Mouse (Mus musculus) lung, postnatal 0 days (tissue): ENCODE results near the gene Snx9. TPM values are rescaled to one million over a fixed set of nuclear protein-coding genes. Genes with fewer than 3 reads are reported as not detected.

Experiments
- ATAC-seq: fragments of 200-750 bp; cut with Nextera tagmentation; 2 replicates; pipeline ENCODE4 v1.8.0; 2017; ENCODE audit warnings: moderate library complexity
- DNase-seq: peaks from one replicate; pipeline ENCODE4 v3.0.0-alpha.2; 2016; ENCODE audit warnings: low spot score
- H3K27ac ChIP-seq: fragments of 300-500 bp; sonication (generic); 2 replicates; pipeline ENCODE4 v1.5.1; 2014; ENCODE audit warnings: antibody characterized with exemption, mild to moderate bottlenecking, low read length, mixed read lengths
- H3K27me3 ChIP-seq: fragments of 300-500 bp; sonication (generic); replicated peaks from 2 replicates; pipeline ENCODE4 v1.6.1; 2014; ENCODE audit warnings: low read length, mixed read lengths; ENCODE audit not compliant: insufficient read depth
- H3K36me3 ChIP-seq: fragments of 300-500 bp; sonication (generic); 2 replicates; pipeline ENCODE4 v1.6.1; 2014; ENCODE audit warnings: low read length, mixed read lengths; ENCODE audit not compliant: insufficient read depth
- H3K4me1 ChIP-seq: fragments of 300-500 bp; sonication (generic); 2 replicates; pipeline ENCODE4 v1.6.1; 2014; ENCODE audit warnings: antibody characterized with exemption, low read depth, low read length, mixed read lengths; ENCODE audit not compliant: insufficient read depth
- H3K4me2 ChIP-seq: fragments of 300-500 bp; sonication (generic); replicated peaks from 2 replicates; pipeline ENCODE4 v1.6.1; 2014; ENCODE audit warnings: low read depth, mild to moderate bottlenecking, low read length, moderate library complexity, mixed read lengths
- H3K4me3 ChIP-seq: fragments of 300-500 bp; sonication (generic); 2 replicates; pipeline ENCODE4 v1.5.1; 2014; ENCODE audit warnings: low read depth, low read length
- H3K9ac ChIP-seq: fragments of 300-500 bp; sonication (generic); replicated peaks from 2 replicates; pipeline ENCODE4 v1.6.1; 2014; ENCODE audit warnings: low read depth, mild to moderate bottlenecking
- H3K9me3 ChIP-seq: fragments of 300-500 bp; sonication (generic); 2 replicates; pipeline ENCODE4 v1.6.1; 2016; ENCODE audit warnings: low read length, mixed read lengths
- CTCF ChIP-seq: IDR thresholded peaks from 2 replicates; pipeline ENCODE4 v1.5.1; 2016; ENCODE audit warnings: antibody characterized with exemption, mild to moderate bottlenecking
- EP300 ChIP-seq: IDR thresholded peaks from 2 replicates; pipeline ENCODE4 v1.6.1; 2016; ENCODE audit warnings: antibody characterized with exemption, mild to moderate bottlenecking, control low read depth
- WGBS: fragments of 180-500 bp; shearing (Covaris S2); extraction: QIAGEN DNeasy Blood & Tissue Kit; methylation state at CpG from one replicate; pipeline ENCODE4 v1.1.7; 2014; 5-methylcytosine and 5-hydroxymethylcytosine counted together
- polyA plus RNA-seq: library from polyadenylated mRNA; unstranded; fragments of >200 nt; fragmentation: Nextera tagmentation; extraction: Ambion mirVana; gene quantifications from 2 replicates; pipeline ENCODE4 v1.2.1, GENCODE M21; 2015

Gene Snx9
- polyA plus RNA-seq, 1 experiment from 2014 or later, result 26.3 TPM

GRCm38 (mm10) chr17:5980860-5981259, 139.7 kb downstream of the Snx9 start:
- peak; percentile 53 for DNase-seq
- Histone ChIP-seq H3K4me3 (no peak overlapping the region), H3K4me2 (no peak overlapping the region), H3K9ac (no peak overlapping the region), H3K36me3 (no peaks in the 10 kb centered on the region), H3K9me3 (no peaks in the 10 kb centered on the region), H3K27me3 (no peaks in the 10 kb centered on the region), H3K4me1 (peaks cover 17% of the 10 kb centered on the region; the same call in 1 of the 2 replicates), H3K27ac (no peak overlapping the region)
- ATAC-seq, result no peak
- 39% methylated on average over 6 of the region's 6 CpGs for WGBS
- TF ChIP-seq CTCF, result peak; percentile 65
- no peak for TF ChIP-seq EP300

Other genes starting within 250 kb of the Snx9 start
- 1.8 and 2.1 TPM in 2 replicates for gene Synj2, start 100.0 kb downstream of the Snx9 start, polyA plus RNA-seq
- 2.5 and 3.0 TPM in 2 replicates for gene Serac1, start 238.4 kb downstream of the Snx9 start, polyA plus RNA-seq
- 135 and 139 TPM in 2 replicates for gene Gtf2h5, start 238.5 kb downstream of the Snx9 start, polyA plus RNA-seq